Mouse (Mus musculus): Measurements from ENCODE around the gene Trem1. TPM values are rescaled to one million over a fixed set of nuclear protein-coding genes. Genes with fewer than 3 reads are reported as not detected.

The Trem1 gene
- polyA plus RNA-seq, 1 experiment = 0.03 TPM

DNA sequence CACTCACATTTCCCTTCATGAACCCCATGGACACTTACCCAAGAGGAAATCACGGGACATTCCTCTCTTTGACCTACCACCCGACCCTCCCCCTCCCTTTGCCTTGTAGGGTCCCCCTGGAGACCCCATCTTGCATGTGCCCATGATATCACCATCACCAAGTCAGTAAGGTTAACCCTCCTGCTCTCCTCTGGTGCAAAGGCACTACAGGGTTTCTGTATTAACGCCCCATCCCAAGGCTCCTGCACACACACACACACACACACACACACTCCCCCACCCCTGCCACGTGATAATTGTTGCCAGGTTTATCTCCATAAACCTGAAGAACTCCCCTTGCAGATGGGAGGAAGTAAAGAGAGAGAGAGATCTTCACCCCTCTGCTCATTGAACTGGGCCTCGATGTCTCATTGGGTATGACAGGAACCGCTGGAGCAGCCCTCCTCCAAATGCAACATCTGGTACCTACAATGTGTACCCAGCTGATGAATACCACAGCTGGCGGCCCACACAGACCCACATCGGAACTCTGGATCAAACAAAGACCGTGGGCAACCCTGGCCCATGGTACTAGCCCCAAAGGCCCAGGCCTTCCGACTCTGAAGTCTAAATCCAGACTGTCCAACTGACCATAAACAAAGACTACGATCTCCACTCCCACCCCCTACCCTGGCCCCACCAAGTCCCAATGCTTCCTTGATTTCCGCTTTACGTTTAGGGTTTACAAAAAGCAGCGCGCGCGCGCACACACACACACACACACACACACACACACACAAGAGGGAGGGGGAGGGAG lies 48.6 kb downstream of the Trem1 start:
- no peaks in the 10 kb centered on the region for H3K4me1 ChIP-seq (ENCODE audit: control insufficient read depth, insufficient read depth, low read length)
- DNase-seq = no peak
- no peak overlapping the region for H3K27ac ChIP-seq (ENCODE audit: insufficient read depth, low read length)
- TF ChIP-seq POLR2A (IDR thresholded peaks at IDR 0.05; ENCODE audit: borderline replicate concordance, insufficient read depth, low read length) (no peak), CTCF (IDR thresholded peaks at IDR 0.05; ENCODE audit: borderline replicate concordance, insufficient read depth, low read depth, low read length) (no peak)
- no peaks in the 10 kb centered on the region; the same call in 1 of the 2 replicates for H3K27me3 ChIP-seq (ENCODE audit: control insufficient read depth, insufficient read depth, low read length)
- WGBS = 34% methylated on average over 18 of the region's 18 CpGs
- H3K4me3 ChIP-seq (replicated peaks; ENCODE audit: insufficient read depth, low read depth, low read length) = no peak overlapping the region

DNA sequence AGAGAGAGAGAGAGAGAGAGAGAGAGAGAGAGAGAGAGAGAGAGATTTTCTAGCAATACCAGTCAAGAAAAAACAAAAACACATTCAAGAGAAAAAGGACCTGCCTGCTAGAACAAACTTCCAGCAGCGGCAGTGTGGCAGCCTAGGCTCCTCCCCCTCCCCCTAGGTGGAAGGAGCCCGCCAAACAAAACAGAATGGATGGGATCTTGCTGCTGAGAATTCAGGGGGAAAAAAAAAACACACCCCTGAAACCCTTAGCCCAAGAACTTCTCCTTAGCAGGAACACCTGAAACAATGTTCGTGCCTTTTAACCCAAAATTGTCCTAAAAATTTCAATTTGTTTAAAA lies 49.1 kb downstream of the Trem1 start:
- H3K27me3 ChIP-seq (ENCODE audit: control insufficient read depth, insufficient read depth, low read length) = no peaks in the 10 kb centered on the region; the same call in 1 of the 2 replicates
- WGBS = 8% methylated on average over 3 of the region's 3 CpGs
- no peaks in the 10 kb centered on the region for H3K4me1 ChIP-seq (ENCODE audit: control insufficient read depth, insufficient read depth, low read length)
- no peak overlapping the region for H3K4me3 ChIP-seq (replicated peaks; ENCODE audit: insufficient read depth, low read depth, low read length)
- H3K27ac ChIP-seq (ENCODE audit: insufficient read depth, low read length) = no peak overlapping the region
- no peak for DNase-seq
- TF ChIP-seq POLR2A (IDR thresholded peaks at IDR 0.05; ENCODE audit: borderline replicate concordance, insufficient read depth, low read length) (no peak), CTCF (IDR thresholded peaks at IDR 0.05; ENCODE audit: borderline replicate concordance, insufficient read depth, low read depth, low read length) (no peak)

DNA sequence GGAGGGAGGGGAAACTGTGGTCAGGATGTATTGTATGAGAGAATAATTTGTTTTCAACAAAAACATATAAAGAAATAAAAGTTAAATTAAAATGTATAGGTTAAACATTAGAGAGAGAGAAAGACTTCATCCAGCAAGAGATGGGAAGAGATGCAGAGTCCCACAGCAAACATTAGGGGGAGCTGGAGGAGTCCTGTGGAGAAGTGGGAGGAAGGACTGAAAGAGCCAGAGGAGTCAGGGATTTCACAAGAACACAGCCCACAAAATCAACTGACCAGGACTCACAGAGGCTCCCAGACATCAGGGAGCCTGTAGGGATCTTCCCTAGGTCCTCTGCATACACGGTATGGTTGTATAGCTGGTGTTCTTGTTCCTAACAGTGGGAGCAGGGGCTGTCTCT lies 54.2 kb downstream of the Trem1 start:
- WGBS = 38% methylated on average over 1 of the region's 1 CpGs
- Histone ChIP-seq H3K27me3 (ENCODE audit: control insufficient read depth, insufficient read depth, low read length) (no peaks in the 10 kb centered on the region), H3K27ac (ENCODE audit: insufficient read depth, low read length) (no peak overlapping the region), H3K4me1 (ENCODE audit: control insufficient read depth, insufficient read depth, low read length) (no peaks in the 10 kb centered on the region), H3K4me3 (replicated peaks; ENCODE audit: insufficient read depth, low read depth, low read length) (no peak overlapping the region)
- TF ChIP-seq POLR2A (IDR thresholded peaks at IDR 0.05; ENCODE audit: borderline replicate concordance, insufficient read depth, low read length) (no peak), CTCF (IDR thresholded peaks at IDR 0.05; ENCODE audit: borderline replicate concordance, insufficient read depth, low read depth, low read length) (no peak)
- no peak for DNase-seq

DNA sequence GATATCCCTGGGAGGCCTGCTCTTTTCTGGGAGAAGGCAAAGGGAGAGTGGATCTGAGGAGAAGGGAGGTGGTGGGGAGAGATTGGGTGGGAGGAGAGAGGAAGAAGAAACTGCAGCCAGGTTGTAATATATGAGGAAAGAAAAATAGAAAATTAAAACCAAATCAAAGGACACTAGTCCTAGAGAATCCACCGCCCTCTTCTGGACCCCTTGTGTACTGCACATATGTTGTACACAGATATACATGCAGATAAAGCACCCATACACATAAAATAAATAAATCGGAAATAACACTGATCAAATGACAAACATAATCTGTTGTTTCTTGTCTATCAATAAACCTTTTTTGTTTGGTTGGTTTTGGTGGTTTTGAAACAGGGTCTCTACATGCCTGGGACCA lies 54.7 kb downstream of the Trem1 start:
- H3K27ac ChIP-seq (ENCODE audit: insufficient read depth, low read length) = no peak overlapping the region
- DNase-seq = no peak
- no peaks in the 10 kb centered on the region for H3K4me1 ChIP-seq (ENCODE audit: control insufficient read depth, insufficient read depth, low read length)
- no peaks in the 10 kb centered on the region for H3K27me3 ChIP-seq (ENCODE audit: control insufficient read depth, insufficient read depth, low read length)
- TF ChIP-seq CTCF (IDR thresholded peaks at IDR 0.05; ENCODE audit: borderline replicate concordance, insufficient read depth, low read depth, low read length) (no peak), POLR2A (IDR thresholded peaks at IDR 0.05; ENCODE audit: borderline replicate concordance, insufficient read depth, low read length) (no peak)
- WGBS = 73% methylated on average over 2 of the region's 2 CpGs
- H3K4me3 ChIP-seq (replicated peaks; ENCODE audit: insufficient read depth, low read depth, low read length) = no peak overlapping the region

DNA sequence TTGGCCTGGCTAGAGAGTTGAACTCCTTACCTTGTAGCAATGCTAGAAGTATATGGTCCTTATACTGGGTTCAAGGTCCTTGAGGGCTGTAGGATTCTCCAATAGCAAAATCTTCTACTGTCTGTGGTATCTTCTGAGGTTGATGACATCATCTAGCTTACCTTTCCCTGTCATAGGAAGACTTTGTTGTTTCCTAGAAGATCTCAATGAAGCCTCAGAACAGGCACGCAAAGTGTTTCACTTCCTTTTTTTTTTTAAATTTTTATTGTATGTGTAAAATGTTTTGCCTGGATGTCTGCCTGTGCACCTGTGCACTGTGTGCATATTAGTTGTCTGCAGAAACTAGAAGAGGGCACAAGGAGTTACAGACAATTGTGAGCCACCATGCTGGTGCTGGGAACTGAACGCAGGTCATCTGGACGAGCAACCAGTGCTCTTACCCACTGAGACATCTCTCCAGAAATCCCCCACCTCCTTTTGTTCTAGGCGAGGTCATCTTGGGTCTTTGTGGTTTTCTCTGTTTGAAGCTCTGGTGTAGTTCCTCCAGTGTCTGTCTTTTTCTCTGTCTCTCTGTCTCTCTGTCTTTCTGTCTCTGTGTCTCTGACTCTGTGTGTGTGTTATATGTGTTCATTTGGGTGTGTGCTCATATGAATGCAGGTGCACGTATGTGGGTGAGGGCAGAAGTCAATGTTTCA lies 61.1 kb downstream of the Trem1 start:
- Histone ChIP-seq H3K4me1 (ENCODE audit: control insufficient read depth, insufficient read depth, low read length) (no peaks in the 10 kb centered on the region), H3K27me3 (ENCODE audit: control insufficient read depth, insufficient read depth, low read length) (no peaks in the 10 kb centered on the region), H3K4me3 (replicated peaks; ENCODE audit: insufficient read depth, low read depth, low read length) (no peak overlapping the region), H3K27ac (ENCODE audit: insufficient read depth, low read length) (no peak overlapping the region)
- WGBS = 77% methylated on average over 5 of the region's 5 CpGs
- no peak for DNase-seq
- TF ChIP-seq CTCF (IDR thresholded peaks at IDR 0.05; ENCODE audit: borderline replicate concordance, insufficient read depth, low read depth, low read length) (no peak), POLR2A (IDR thresholded peaks at IDR 0.05; ENCODE audit: borderline replicate concordance, insufficient read depth, low read length) (no peak)

Other genes with a start within 250 kb of the Trem1 start
- not detected in 2 replicates for gene 1700122O11Rik, start 194.5 kb upstream of the Trem1 start, polyA plus RNA-seq (2012; rRNA removed)
- gene 1700067P10Rik, start 143.4 kb upstream of the Trem1 start, polyA plus RNA-seq (2012; rRNA removed) = 0.13 TPM in 2 replicates
- gene 9830107B12Rik, start 86.5 kb upstream of the Trem1 start, polyA plus RNA-seq (2012; rRNA removed) = not detected in 2 replicates
- gene A530064D06Rik, start 65.5 kb upstream of the Trem1 start, polyA plus RNA-seq (2012; rRNA removed) = 0.07 TPM in 1 of 2 replicates, not detected in the other
- not detected in 2 replicates for gene Trem3, start 15.0 kb downstream of the Trem1 start, polyA plus RNA-seq (2012; rRNA removed)
- gene Treml4, start 31.5 kb downstream of the Trem1 start, polyA plus RNA-seq (2012; rRNA removed) = 0.21 TPM in 1 of 2 replicates, not detected in the other
- 0.25 TPM in 2 replicates for gene Treml2, start 66.7 kb downstream of the Trem1 start, polyA plus RNA-seq (2012; rRNA removed)
- gene B430306N03Rik, start 83.4 kb downstream of the Trem1 start, polyA plus RNA-seq (2012; rRNA removed) = 0.02 and 0.11 TPM in 2 replicates
- gene Trem2, start 113.6 kb downstream of the Trem1 start, polyA plus RNA-seq (2012; rRNA removed) = 8.6 and 12.2 TPM in 2 replicates
- gene Treml1, start 127.1 kb downstream of the Trem1 start, polyA plus RNA-seq (2012; rRNA removed) = 0.11 and 0.27 TPM in 2 replicates
- 20.3 and 28.1 TPM in 2 replicates for gene Nfya, start 177.1 kb downstream of the Trem1 start, polyA plus RNA-seq (2012; rRNA removed)
- 27.4 and 27.6 TPM in 2 replicates for gene Oard1, start 177.2 kb downstream of the Trem1 start, polyA plus RNA-seq (2012; rRNA removed)
- 0.21 and 0.28 TPM in 2 replicates for gene Apobec2, start 200.2 kb downstream of the Trem1 start, polyA plus RNA-seq (2012; rRNA removed)
- gene Tspo2, start 218.8 kb downstream of the Trem1 start, polyA plus RNA-seq (2012; rRNA removed) = 0.43 and 0.60 TPM in 2 replicates
- 0.16 and 0.19 TPM in 2 replicates for gene Unc5cl, start 222.1 kb downstream of the Trem1 start, polyA plus RNA-seq (2012; rRNA removed)

All from cerebellum, adult 2 months (tissue).